Mouse (Mus musculus) thymus, adult 2 months (tissue): Measurements from ENCODE around the gene Nif3l1. TPM values are rescaled to one million over a fixed set of nuclear protein-coding genes. Genes with fewer than 3 reads are reported as not detected.

Experiments
- DNase-seq: peaks from one replicate; pipeline ENCODE4 v3.0.0; 2021
- H3K27ac ChIP-seq: fragments of 200-500 bp; 2 replicates; pipeline ENCODE4 v1.5.1; 2012; ENCODE audit warnings: low read length, control low read depth; ENCODE audit not compliant: control insufficient read depth, insufficient read depth
- H3K27me3 ChIP-seq: fragments of 200-500 bp; 2 replicates; pipeline ENCODE4 v1.6.1; 2012; ENCODE audit warnings: mild to moderate bottlenecking, low read length, moderate library complexity, mixed read lengths; ENCODE audit not compliant: control insufficient read depth, insufficient read depth
- H3K36me3 ChIP-seq: fragments of 200-500 bp; 2 replicates; pipeline ENCODE4 v1.6.1; 2012; ENCODE audit warnings: mild to moderate bottlenecking, low read length, moderate library complexity; ENCODE audit not compliant: control insufficient read depth, insufficient read depth
- H3K4me1 ChIP-seq: fragments of 200-500 bp; replicated peaks from 2 replicates; pipeline ENCODE4 v1.6.1; 2012; ENCODE audit warnings: low read length; ENCODE audit not compliant: control insufficient read depth, insufficient read depth
- H3K4me3 ChIP-seq: fragments of 200-500 bp; 2 replicates; pipeline ENCODE4 v1.5.1; 2012; ENCODE audit warnings: mild to moderate bottlenecking, low read length, control low read depth, moderate library complexity; ENCODE audit not compliant: control insufficient read depth, insufficient read depth
- CTCF ChIP-seq: fragments of 200-500 bp; IDR thresholded peaks from 2 replicates; pipeline ENCODE4 v1.5.1; 2012; ENCODE audit warnings: mild to moderate bottlenecking, control low read depth, low read length, moderate library complexity, borderline replicate concordance; ENCODE audit not compliant: control insufficient read depth, poor library complexity, insufficient read depth; ENCODE audit errors: extremely low read depth
- POLR2A ChIP-seq: fragments of 200-500 bp; IDR thresholded peaks from 2 replicates; pipeline ENCODE4 v1.6.1; 2012; ENCODE audit warnings: mild to moderate bottlenecking, low read length, control low read depth, moderate library complexity; ENCODE audit not compliant: control insufficient read depth, poor library complexity, insufficient read depth; ENCODE audit errors: extremely low read depth
- WGBS: fragments of 180-500 bp; shearing (Covaris S2); methylation state at CpG from one replicate; pipeline ENCODE4 v1.1.7; 2018; 5-methylcytosine and 5-hydroxymethylcytosine counted together
- polyA plus RNA-seq: library from polyadenylated mRNA; depleted of rRNA; stranded (reverse); fragments of >200 nt; gene quantifications from 2 replicates; pipeline ENCODE4 v1.2.3, GENCODE M21; 2012

The Nif3l1 gene
- polyA plus RNA-seq, 1 experiment = 18.6 TPM

DNA sequence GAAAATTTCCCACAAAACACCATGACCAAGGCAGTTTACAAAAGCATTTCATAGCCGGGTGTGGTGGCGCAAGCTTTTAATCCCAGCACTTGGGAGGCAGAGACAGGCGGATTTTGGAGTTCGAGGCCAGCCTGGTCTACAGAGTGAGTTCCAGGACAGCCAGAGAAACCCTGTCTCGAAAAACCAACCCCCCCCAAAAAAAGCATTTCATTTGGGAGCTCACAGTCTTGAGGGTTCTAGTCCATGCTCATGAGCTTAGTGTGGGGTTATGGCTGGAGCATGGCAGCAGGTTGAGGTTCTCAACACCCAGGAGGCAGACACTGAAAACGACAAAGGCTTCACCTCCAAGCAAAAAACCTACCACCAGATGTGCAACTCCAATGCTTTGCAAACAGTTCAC is 36.8 kb upstream of the Nif3l1 start:
- no peak for TF ChIP-seq CTCF
- no peak for TF ChIP-seq POLR2A
- H3K4me1 ChIP-seq = no peaks in the 10 kb centered on the region
- no peaks in the 10 kb centered on the region for H3K27me3 ChIP-seq
- no peak for DNase-seq
- no peak overlapping the region for H3K27ac ChIP-seq
- WGBS = 92% methylated on average over 6 of the region's 6 CpGs
- peaks cover 61% of the 10 kb centered on the region for H3K36me3 ChIP-seq
- H3K4me3 ChIP-seq = no peak overlapping the region

DNA sequence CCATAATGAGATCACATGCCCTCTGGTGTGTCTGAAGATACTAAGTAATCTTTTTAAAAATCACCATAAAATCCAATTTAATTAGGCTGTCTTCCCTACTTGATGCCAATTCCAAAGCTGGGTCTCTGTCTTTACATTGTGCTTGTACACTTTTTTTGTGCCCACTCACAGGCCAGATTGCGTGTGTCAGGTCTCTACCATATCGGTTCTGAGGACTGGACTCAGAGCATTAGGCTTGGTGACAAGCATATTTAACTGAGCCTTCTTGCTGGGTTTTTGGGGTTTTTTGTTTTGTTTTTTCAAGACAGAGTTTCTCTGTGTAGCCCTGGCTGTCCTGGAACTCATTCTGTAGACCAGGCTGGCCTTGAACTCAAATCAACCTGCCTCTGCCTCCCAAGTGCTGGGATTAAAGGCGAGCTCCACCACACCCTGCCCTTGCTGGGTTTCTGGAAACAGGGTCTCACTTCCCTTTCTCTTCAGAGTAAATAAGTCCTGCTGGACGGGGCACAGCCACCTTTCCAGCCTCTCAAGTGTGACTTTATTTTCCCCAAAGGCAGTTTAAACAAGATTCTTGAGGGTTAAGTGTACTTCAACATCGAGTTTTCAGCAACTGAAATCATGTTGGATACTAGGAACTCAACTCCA is 35.3 kb upstream of the Nif3l1 start:
- WGBS = 89% methylated on average over 5 of the region's 5 CpGs

DNA sequence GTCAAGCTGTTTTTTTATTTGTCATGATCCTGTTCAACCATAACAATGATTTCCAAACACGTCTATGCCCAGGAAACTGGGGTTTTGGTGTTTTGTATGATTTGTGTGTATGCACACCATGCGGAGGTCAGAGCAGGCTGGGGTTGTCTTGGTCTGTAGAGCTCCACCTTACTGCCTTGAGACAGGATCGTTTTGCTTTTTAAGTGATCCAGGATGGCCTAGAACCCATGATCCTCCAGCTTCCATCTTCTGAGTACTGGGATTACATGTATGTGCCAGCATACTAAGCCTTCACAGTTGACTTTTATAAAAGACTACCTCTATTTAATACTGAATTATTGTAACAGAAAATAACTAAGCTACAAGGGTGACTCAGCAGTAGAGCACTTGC is 34.8 kb upstream of the Nif3l1 start:
- no peak overlapping the region for H3K27ac ChIP-seq
- TF ChIP-seq POLR2A (no peak), CTCF (no peak)
- no peaks in the 10 kb centered on the region for H3K4me1 ChIP-seq
- H3K4me3 ChIP-seq = no peak overlapping the region
- 81% methylated on average over 3 of the region's 3 CpGs for WGBS
- H3K36me3 ChIP-seq = peaks cover 63% of the 10 kb centered on the region
- DNase-seq = no peak
- H3K27me3 ChIP-seq = no peaks in the 10 kb centered on the region

More for the DNA sequence above, 35.3 kb upstream of the Nif3l1 start:
- Histone ChIP-seq H3K4me3 (no peak overlapping the region), H3K4me1 (no peaks in the 10 kb centered on the region), H3K27me3 (no peaks in the 10 kb centered on the region), H3K27ac (no peak overlapping the region), H3K36me3 (peaks cover 61% of the 10 kb centered on the region)
- TF ChIP-seq CTCF (no peak), POLR2A (no peak)
- DNase-seq = no peak

DNA sequence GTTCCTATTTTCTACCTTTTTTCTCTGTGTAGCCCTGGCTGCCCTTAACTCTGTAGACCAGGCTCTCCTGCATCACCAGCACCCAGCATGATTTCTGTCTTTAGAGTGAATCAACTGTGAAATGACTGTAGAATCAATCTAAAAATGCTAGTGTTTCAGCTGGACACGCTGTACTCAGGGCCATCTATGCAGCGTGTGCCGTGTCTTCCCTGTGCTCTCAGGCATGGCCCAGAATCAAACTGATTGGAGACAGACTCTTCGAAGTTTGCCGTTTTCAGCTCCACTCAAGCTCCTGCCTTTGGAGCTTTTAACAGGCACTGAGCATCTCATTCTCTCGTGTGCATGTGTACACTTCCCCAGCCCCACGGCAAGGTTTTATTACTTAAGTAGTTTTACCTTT is 34.2 kb upstream of the Nif3l1 start:
- no peak overlapping the region for H3K4me3 ChIP-seq
- no peak overlapping the region for H3K27ac ChIP-seq
- no peaks in the 10 kb centered on the region for H3K27me3 ChIP-seq
- 96% methylated on average over 7 of the region's 7 CpGs for WGBS
- TF ChIP-seq POLR2A = no peak
- TF ChIP-seq CTCF = no peak
- no peak for DNase-seq
- peaks cover 68% of the 10 kb centered on the region for H3K36me3 ChIP-seq
- no peaks in the 10 kb centered on the region for H3K4me1 ChIP-seq

DNA sequence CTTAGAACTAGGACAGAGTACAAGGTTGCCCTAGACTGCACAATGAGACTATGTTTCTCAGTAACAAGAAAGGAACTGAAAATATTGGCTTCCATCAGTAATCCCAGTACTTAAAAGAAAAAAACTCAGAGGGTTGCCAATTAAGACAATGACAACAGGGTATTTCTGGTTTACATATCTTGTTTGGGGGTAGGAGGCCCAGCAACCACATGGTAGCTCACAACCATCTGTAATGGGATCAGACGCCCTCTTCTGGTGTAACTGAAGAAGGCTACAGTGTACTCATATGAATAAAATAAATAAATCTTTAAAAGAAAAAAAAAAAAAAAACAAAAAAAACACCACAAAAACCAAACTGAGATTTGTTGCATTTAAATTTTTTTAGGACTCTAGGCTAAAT is 29.5 kb upstream of the Nif3l1 start:
- no peak for DNase-seq
- Histone ChIP-seq H3K27me3 (no peaks in the 10 kb centered on the region), H3K4me3 (no peak overlapping the region), H3K36me3 (peaks cover 96% of the 10 kb centered on the region), H3K4me1 (0 out of 2 replicates have a peak, but pooled peaks cover 3% of the 10 kb centered on the region), H3K27ac (no peak overlapping the region)
- 48% methylated on average over 1 of the region's 1 CpGs for WGBS
- TF ChIP-seq CTCF (no peak), POLR2A (no peak)

DNA sequence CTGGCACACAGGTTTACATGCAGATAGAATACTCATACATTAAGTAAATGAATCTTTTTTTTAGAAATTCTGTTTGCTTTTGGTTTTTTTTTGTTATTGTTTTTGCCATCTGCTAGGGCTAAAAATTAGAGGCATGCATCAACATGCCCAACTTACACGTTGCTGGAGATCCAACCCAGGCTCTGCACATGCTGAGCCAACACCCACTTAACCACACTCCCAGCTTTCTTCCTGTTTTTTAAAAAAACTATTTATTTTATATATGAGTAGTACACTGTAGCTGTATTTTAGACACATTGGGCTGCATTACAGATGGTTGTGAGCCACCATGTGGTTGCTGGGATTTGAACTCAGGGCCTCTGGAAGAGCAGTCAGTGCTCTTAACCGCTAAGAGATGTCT is 28.9 kb upstream of the Nif3l1 start:
- WGBS = 64% methylated on average over 2 of the region's 2 CpGs
- 0 out of 2 replicates have a peak, but pooled peaks cover 3% of the 10 kb centered on the region for H3K4me1 ChIP-seq
- no peak for TF ChIP-seq POLR2A
- TF ChIP-seq CTCF = no peak
- no peak overlapping the region for H3K27ac ChIP-seq
- no peak for DNase-seq
- no peaks in the 10 kb centered on the region for H3K27me3 ChIP-seq
- H3K4me3 ChIP-seq = no peak overlapping the region
- H3K36me3 ChIP-seq = peaks cover 94% of the 10 kb centered on the region

DNA sequence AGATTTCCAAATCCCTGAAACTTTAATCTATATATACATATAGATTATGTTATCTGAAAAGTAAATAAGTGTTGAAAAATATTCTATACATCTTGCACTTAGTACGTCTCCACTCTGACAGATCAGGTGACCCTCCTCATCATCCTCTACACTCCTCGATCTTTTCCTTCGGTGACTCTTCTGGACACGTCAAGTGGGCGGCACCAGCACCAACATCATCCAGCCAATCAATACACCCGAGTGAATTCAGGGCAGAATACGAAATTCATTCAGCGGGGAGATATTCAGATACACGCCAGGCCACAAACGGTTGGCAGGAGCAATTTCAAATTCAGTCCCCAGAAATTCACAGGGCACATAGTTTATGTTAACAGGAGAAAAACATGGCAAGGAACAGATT is 24.9 kb upstream of the Nif3l1 start:
- no peak overlapping the region for H3K4me3 ChIP-seq
- H3K27me3 ChIP-seq = no peaks in the 10 kb centered on the region
- peaks cover 63% of the 10 kb centered on the region for H3K36me3 ChIP-seq
- WGBS = 92% methylated on average over 10 of the region's 10 CpGs
- H3K27ac ChIP-seq = no peak overlapping the region
- DNase-seq = no peak
- peaks cover 8% of the 10 kb centered on the region for H3K4me1 ChIP-seq
- TF ChIP-seq POLR2A (no peak), CTCF (no peak)
